Mouse (Mus musculus): ENCODE data around the gene Rexo4. TPM values are rescaled to one million over a fixed set of nuclear protein-coding genes. Genes with fewer than 3 reads are reported as not detected.

Gene Rexo4
- total RNA-seq (2021): 10 to 100 TPM; 57.4 to 62.2 TPM
- long read RNA-seq, experiment 1, transcript Rexo4-201 (8 exons, 2,281 nt): major isoform, 23 of 33 reads
- long read RNA-seq, experiment 1, partial matches to known transcripts: 1 of 33 reads
- long read RNA-seq, experiment 1, other reads (novel, unspliced or antisense): 5 of 33 reads
- long read RNA-seq, experiment 2, transcript Rexo4-201 (8 exons, 2,281 nt): major isoform, 31 of 45 reads
- long read RNA-seq, experiment 2, partial matches to known transcripts: 3 of 45 reads
- long read RNA-seq, experiment 2, other reads (novel, unspliced or antisense): 10 of 45 reads

GRCm38 (mm10) chr2:26963923-26964723 lies at the start of gene Rexo4:
TSS of gene Rexo4 (minus strand) at chr2:26964386.
- TF ChIP-seq CTCF (conservative IDR thresholded peaks at IDR 0.05): peak; percentile 32
- peak within 1 kb of the TSS; percentile 98 for H3K27ac ChIP-seq
- peak within 1 kb of the TSS; percentile 72 for H3K4me3 ChIP-seq
- DNase-seq (ENCODE audit: low spot score in 2 of 2): peak; percentile 96

DNA sequence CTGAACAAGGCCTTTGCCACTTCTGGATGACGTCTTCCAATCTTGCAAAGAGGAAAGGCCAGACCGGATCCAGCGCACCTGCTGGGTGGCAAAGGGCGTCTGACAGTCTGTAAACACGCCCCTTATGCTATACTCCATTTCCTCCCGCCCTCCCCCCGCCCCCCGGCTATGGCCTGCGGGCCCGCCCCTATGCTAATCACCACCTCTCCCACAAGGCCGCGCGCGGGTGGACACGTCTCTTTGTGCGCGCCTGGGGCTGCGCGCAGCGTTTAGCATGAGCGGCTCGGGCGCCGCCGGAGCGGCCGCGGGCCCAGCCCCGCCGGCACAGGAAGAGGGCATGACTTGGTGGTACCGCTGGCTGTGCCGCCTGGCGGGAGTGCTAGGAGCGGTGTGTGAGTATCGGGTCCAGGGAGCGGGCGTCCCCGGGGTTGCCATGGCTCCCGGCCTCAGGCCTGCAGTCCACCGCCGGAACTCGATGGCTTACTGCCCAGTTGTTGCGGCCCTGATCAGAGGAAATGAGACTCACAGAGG lies 45.6 kb upstream of the Rexo4 start, which contains the start of gene Cacfd1:
Gene Cacfd1 (plus strand): TSS at position 213 of the 531 bp plus-strand sequence.
- Histone ChIP-seq H3K4me3 (peak within 1 kb of the TSS; percentile 81), H3K27ac (peak within 1 kb of the TSS; percentile 73)
- DNase-seq (ENCODE audit: low spot score in 2 of 2): peak; percentile 76 to 85
- TF ChIP-seq CTCF (conservative IDR thresholded peaks at IDR 0.05): no peak

DNA sequence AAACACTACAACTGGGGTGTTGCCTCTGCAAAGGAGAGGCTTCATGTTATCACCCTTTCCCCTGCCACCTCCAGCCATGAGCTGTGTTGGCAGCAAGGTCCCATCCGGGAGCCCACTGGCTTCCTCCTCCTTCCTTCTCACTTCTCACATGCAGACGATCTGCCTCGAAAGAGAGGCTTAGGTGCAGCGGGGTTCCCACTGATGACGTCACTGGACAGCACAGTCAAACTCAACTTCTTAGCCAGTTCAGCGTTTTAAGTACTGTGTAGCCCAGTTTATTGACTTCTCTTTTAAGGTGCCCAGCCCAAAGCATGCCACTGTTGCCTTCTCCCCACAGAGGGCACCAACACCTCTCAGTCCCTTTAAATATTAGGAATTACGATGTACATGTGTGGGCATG lies 43.5 kb upstream of the Rexo4 start:
- no peak for DNase-seq (ENCODE audit: low spot score in 2 of 2)
- no peak overlapping the region for H3K4me3 ChIP-seq
- H3K27ac ChIP-seq: no peak overlapping the region
- no peak for TF ChIP-seq CTCF (conservative IDR thresholded peaks at IDR 0.05)

- TF ChIP-seq CTCF (conservative IDR thresholded peaks at IDR 0.05): no peak
- peak in 1 of 2 experiments; percentile 41 for DNase-seq (ENCODE audit: low spot score in 2 of 2)
- Histone ChIP-seq H3K4me3 (no peak overlapping the region), H3K27ac (no peak overlapping the region)
Measured at GRCm38 (mm10) chr2:27006255-27006654, 42.1 kb upstream of the Rexo4 start.

GRCm38 (mm10) chr2:26997993-26998392 lies 33.8 kb upstream of the Rexo4 start:
- no peak for TF ChIP-seq CTCF (conservative IDR thresholded peaks at IDR 0.05)
- Histone ChIP-seq H3K27ac (no peak overlapping the region), H3K4me3 (no peak overlapping the region)
- DNase-seq (ENCODE audit: low spot score in 2 of 2): no peak

DNA sequence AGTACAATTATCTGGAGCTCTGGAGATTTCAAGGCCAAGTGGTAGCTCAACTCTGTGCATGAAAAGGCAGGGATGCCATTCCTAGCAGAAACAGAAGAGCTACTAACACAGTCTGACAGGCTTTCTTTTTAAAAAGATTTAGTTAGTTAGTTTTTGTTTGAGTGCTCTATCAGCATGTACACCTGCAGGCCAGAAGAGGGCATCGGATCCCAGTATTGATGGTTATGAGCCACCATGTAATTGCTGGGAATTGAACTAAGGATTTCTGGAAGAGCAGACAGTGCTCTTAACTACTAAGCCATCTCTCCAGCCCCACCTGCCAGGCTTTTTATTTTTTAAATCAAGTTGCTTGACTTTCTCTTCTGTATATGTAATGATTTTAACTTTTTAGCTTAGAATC lies 33.3 kb upstream of the Rexo4 start:
- H3K27ac ChIP-seq: no peak overlapping the region
- no peak overlapping the region for H3K4me3 ChIP-seq
- TF ChIP-seq CTCF (conservative IDR thresholded peaks at IDR 0.05): peak; percentile 44
- DNase-seq (ENCODE audit: low spot score in 2 of 2): no peak

GRCm38 (mm10) chr2:26993936-26994335 lies 29.8 kb upstream of the Rexo4 start:
- no peak for TF ChIP-seq CTCF (conservative IDR thresholded peaks at IDR 0.05)
- no peak for DNase-seq (ENCODE audit: low spot score in 2 of 2)
- no peak overlapping the region for H3K27ac ChIP-seq
- no peak overlapping the region for H3K4me3 ChIP-seq

GRCm38 (mm10) chr2:26984640-26985039 lies 20.5 kb upstream of the Rexo4 start:
- Histone ChIP-seq H3K27ac (no peak overlapping the region), H3K4me3 (no peak overlapping the region)
- no peak for DNase-seq (ENCODE audit: low spot score in 2 of 2)
- no peak for TF ChIP-seq CTCF (conservative IDR thresholded peaks at IDR 0.05)

GRCm38 (mm10) chr2:26984179-26984578 lies 20.0 kb upstream of the Rexo4 start:
- H3K27ac ChIP-seq: no peak overlapping the region
- no peak for TF ChIP-seq CTCF (conservative IDR thresholded peaks at IDR 0.05)
- no peak for DNase-seq (ENCODE audit: low spot score in 2 of 2)
- H3K4me3 ChIP-seq: no peak overlapping the region

DNA sequence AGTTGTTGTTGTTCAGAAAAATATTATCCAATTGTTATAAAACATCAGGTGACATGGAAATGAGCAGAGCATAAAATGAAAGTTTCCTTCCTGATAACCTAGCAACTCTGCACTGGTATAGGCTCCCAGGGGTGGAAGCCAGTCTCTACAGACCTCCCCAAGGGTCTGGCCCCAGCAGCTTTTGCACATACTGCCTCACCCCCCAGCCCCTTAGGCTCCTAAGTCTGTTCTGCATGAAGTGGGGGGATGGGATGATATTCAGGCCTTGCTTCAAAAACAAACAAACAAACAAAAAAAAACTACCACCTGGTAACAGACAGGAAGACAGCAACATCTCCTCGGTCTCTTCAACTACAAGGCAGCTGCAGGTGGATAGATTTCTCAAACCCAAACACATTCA lies 16.2 kb upstream of the Rexo4 start:
- TF ChIP-seq CTCF (conservative IDR thresholded peaks at IDR 0.05): no peak
- H3K27ac ChIP-seq: no peak overlapping the region
- no peak for DNase-seq (ENCODE audit: low spot score in 2 of 2)
- H3K4me3 ChIP-seq: no peak overlapping the region

DNA sequence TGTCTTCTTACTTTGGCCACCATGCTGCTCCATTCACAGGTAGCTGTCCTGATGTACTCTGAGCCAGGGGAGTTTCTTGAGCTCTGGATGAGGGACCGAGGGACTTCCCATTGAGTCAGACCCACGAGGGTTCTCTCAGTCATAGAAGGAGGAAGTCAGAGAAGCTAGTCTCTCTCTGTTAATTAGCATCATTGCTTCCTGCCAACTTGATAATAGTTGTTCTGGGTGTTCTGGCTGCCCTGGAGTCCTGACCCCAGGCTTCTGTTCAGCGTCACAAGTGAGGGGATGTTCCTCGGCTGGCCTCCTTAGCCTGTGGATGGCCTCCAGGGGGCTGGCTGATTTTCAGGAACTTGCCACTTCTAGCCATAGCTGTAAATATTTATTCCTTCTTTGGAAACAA lies 9.8 kb upstream of the Rexo4 start:
- DNase-seq (ENCODE audit: low spot score in 2 of 2): no peak
- H3K27ac ChIP-seq: no peak overlapping the region
- no peak for TF ChIP-seq CTCF (conservative IDR thresholded peaks at IDR 0.05)
- H3K4me3 ChIP-seq: no peak overlapping the region

DNA sequence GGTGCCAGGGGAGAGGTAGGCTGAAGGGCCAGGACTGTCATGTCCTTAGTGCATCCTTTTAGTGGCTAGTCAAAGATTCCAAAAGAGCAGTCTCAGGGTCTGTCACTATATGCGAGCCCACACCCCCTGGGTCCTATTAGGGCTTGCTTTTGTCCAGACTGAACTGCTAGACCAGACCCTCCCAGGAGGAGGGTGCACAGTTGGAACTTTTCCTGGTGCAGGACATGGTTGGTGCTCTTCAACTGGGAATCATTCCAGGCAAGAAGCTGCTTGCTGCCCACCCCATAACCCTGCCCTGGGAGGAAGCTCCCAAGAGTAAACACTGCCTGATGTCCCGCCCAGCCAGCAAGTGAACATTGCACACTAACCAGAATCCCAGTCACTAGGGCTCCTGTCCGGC lies 8.9 kb upstream of the Rexo4 start, which contains the start of gene Adamts13:
Gene Adamts13 (plus strand): TSS at position 301 of the 400 bp plus-strand sequence.
- TF ChIP-seq CTCF (conservative IDR thresholded peaks at IDR 0.05): no peak
- no peak within 1 kb of the TSS for H3K27ac ChIP-seq
- DNase-seq (ENCODE audit: low spot score in 2 of 2): no peak
- no peak within 1 kb of the TSS for H3K4me3 ChIP-seq

DNA sequence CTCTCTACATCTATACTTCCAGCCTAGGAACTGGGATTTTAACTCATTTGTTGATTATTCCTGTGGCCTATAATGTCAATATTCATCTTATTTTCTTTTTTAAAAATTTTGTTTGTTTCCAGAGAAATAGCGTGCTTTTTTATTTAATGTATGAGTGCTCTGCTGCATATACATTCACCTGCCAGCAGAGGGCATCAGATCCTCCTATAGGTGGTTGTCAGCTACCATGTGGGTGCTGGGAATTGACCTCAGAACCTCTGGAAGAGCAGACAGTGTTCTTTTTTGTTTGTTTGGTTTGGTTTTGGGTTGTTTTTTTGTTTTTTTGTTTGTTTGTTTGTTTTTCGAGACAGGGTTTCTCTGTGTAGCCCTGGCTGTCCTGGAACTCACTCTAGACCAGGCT lies 3.1 kb upstream of the Rexo4 start:
- TF ChIP-seq CTCF (conservative IDR thresholded peaks at IDR 0.05): peak; percentile 49
- Histone ChIP-seq H3K4me3 (no peak overlapping the region), H3K27ac (no peak overlapping the region)
- no peak for DNase-seq (ENCODE audit: low spot score in 2 of 2)

Measured in layer of hippocampus, adult 2 months (tissue).